Mouse (Mus musculus) hindbrain, embryonic 11.5 days (tissue): ENCODE data around the gene Nxpe4. TPM values are rescaled to one million over a fixed set of nuclear protein-coding genes. Genes with fewer than 3 reads are reported as not detected.

Experiments
- ATAC-seq: fragments of 200-750 bp; cut with Nextera tagmentation; 2 replicates; pipeline ENCODE4 v1.8.0; 2017; ENCODE audit warnings: mild to moderate bottlenecking, moderate TSS enrichment, moderate library complexity; ENCODE audit not compliant: low FRiP score
- DNase-seq: peaks from one replicate; pipeline ENCODE4 v3.0.0-alpha.2; 2015; ENCODE audit warnings: low spot score
- H3K27ac ChIP-seq: fragments of 300-500 bp; sonication (generic); 2 replicates; pipeline ENCODE4 v1.5.1; 2014; ENCODE audit warnings: mild to moderate bottlenecking, low read depth, low read length
- H3K27me3 ChIP-seq: fragments of 300-500 bp; sonication (generic); 2 replicates; pipeline ENCODE4 v1.6.1; 2014; ENCODE audit warnings: mild to moderate bottlenecking, low read length, moderate library complexity, mixed read lengths; ENCODE audit not compliant: control insufficient read depth, insufficient read depth
- H3K36me3 ChIP-seq: fragments of 300-500 bp; sonication (generic); 2 replicates; pipeline ENCODE4 v1.6.1; 2014; ENCODE audit warnings: mild to moderate bottlenecking, low read length, moderate library complexity, mixed read lengths; ENCODE audit not compliant: control insufficient read depth, insufficient read depth
- H3K4me1 ChIP-seq: fragments of 300-500 bp; sonication (generic); replicated peaks from 2 replicates; pipeline ENCODE4 v1.6.1; 2014; ENCODE audit warnings: low read length, mixed read lengths; ENCODE audit not compliant: control insufficient read depth, insufficient read depth
- H3K4me2 ChIP-seq: fragments of 300-500 bp; sonication (generic); replicated peaks from 2 replicates; pipeline ENCODE4 v1.6.1; 2014; ENCODE audit warnings: mild to moderate bottlenecking, low read depth, low read length
- H3K4me3 ChIP-seq: fragments of 300-500 bp; sonication (generic); 2 replicates; pipeline ENCODE4 v1.5.1; 2014; ENCODE audit warnings: low read depth, low read length
- H3K9ac ChIP-seq: fragments of 300-500 bp; sonication (generic); 2 replicates; pipeline ENCODE4 v1.6.1; 2014; ENCODE audit warnings: low read depth, low read length
- H3K9me3 ChIP-seq: fragments of 300-500 bp; sonication (generic); 2 replicates; pipeline ENCODE4 v1.6.1; 2016; ENCODE audit warnings: low read length; ENCODE audit not compliant: control insufficient read depth
- WGBS: fragments of 180-500 bp; shearing (Covaris S2); extraction: QIAGEN DNeasy Blood & Tissue Kit; methylation state at CpG from one replicate; pipeline ENCODE4 v1.1.7; 2014; 5-methylcytosine and 5-hydroxymethylcytosine counted together
- polyA plus RNA-seq: library from polyadenylated mRNA; unstranded; fragments of >200 nt; fragmentation: Nextera tagmentation; extraction: Ambion mirVana; gene quantifications from 2 replicates; pipeline ENCODE4 v1.2.1, GENCODE M21; 2014

Gene Nxpe4
- polyA plus RNA-seq, 1 experiment from 2014 or later, result 7.5 TPM

DNA sequence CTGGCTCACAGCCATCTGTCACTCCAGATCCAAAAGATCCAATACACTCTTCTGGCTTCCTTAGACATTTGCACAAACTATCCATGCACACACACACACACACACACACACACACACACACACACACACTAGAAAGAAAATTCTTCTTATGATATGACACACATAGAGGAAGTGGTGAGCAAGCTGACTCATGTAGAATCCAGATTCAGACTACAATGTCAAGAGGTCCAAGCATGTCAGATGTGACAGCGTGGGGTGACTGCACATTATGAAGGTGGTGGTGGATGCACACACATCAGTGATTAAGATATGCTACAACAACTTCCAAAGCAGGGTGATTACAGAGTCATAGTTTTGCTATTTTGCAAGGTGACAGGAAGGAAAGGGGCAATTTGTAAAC lies 282.1 kb downstream of the Nxpe4 start:
- no peaks in the 10 kb centered on the region for H3K27me3 ChIP-seq
- 83% methylated on average over 1 of the region's 1 CpGs for WGBS
- H3K9ac ChIP-seq, result no peak overlapping the region
- DNase-seq, result no peak
- H3K27ac ChIP-seq, result no peak overlapping the region
- no peaks in the 10 kb centered on the region for H3K4me1 ChIP-seq
- H3K36me3 ChIP-seq, result no peaks in the 10 kb centered on the region
- no peak for ATAC-seq
- no peak overlapping the region for H3K4me2 ChIP-seq
- no peaks in the 10 kb centered on the region for H3K9me3 ChIP-seq
- no peak overlapping the region for H3K4me3 ChIP-seq

DNA sequence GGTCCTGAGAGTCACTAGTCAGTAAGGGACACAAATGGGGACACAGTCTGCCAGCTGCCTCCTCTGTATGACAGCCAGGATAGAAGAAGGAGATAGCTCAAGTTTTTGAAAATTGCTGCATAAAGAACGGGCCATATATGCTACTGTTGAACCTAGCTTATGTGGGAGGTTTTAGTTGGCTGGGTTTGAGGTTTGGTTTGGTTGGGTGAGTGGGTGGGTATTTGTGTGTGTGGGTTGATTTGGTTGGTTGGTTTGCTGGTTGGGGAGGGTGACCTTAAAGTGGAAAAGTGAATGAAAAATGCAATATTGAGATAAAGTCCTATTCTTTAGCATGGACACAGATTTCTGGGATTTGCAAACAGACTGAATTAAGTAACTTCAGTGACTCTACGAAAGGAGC lies 283.0 kb downstream of the Nxpe4 start:
- no peak overlapping the region for H3K27ac ChIP-seq
- H3K36me3 ChIP-seq, result no peaks in the 10 kb centered on the region
- H3K4me1 ChIP-seq, result no peaks in the 10 kb centered on the region
- ATAC-seq (no peak), DNase-seq (no peak)
- H3K4me2 ChIP-seq, result no peak overlapping the region
- no peaks in the 10 kb centered on the region for H3K9me3 ChIP-seq
- H3K9ac ChIP-seq, result no peak overlapping the region
- H3K27me3 ChIP-seq, result no peaks in the 10 kb centered on the region
- H3K4me3 ChIP-seq, result no peak overlapping the region
- 86% methylated on average over 2 of the region's 2 CpGs for WGBS

DNA sequence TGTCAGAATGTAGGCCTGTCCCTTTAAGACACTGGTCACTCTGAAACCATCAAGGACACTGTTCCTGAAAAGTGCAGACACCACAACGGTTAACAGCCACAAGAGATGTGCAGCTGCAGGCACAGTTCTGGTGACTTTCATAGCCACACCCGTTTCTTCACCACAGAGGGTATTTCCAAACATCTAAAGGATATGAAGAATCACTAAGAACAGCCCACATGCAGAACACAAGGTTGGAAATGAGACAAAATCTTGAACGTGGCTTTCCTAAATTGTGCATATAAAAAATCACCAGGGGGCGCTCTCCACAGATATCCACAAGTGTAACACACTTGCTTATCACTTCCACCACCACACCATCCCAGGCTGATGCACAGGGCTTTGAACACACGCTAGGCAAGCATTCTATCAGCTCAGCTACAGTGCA lies 286.0 kb downstream of the Nxpe4 start:
- Histone ChIP-seq H3K9ac (no peak overlapping the region), H3K4me3 (no peak overlapping the region), H3K36me3 (no peaks in the 10 kb centered on the region), H3K27ac (no peak overlapping the region), H3K27me3 (no peaks in the 10 kb centered on the region), H3K4me2 (no peak overlapping the region), H3K4me1 (no peaks in the 10 kb centered on the region), H3K9me3 (no peaks in the 10 kb centered on the region)
- DNase-seq, result peak; percentile 57
- 49% methylated on average over 5 of the region's 5 CpGs for WGBS
- no peak for ATAC-seq

Other genes starting within 250 kb of the Nxpe4 start
- gene Nxpe2, start 191.4 kb downstream of the Nxpe4 start, polyA plus RNA-seq, result 0.84 and 0.85 TPM in 2 replicates